Mouse (Mus musculus): ENCODE data around the gene Ak5. TPM values are rescaled to one million over a fixed set of nuclear protein-coding genes. Genes with fewer than 3 reads are reported as not detected.

The Ak5 gene
- polyA plus RNA-seq, 1 experiment: not detected

DNA sequence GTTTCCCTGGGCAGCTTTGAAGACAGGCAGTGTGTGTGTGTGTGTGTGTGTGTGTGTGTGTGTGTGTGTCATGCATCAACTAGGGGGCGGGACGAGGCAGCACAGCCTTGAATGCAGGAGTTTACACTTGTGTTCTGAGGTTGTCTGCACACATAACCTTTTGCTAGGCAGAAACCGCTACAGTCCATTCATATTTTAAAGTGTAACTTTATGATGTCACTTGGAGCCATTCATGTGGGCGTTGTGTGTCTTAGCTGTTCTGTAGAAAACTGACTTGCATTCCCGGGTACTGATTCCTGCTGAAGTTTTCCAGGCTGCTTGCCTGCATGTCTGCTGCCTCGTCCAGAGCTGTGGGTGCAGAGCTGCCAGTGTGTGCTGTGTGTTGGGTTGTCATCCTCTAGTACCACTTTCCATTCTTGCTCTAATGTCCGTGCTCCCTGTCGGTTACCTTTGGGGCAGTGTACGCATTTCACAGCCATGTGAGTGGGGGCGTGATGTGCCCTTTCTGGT, 206.1 kb downstream of the Ak5 start:
- TF ChIP-seq GATA1 (IDR thresholded peaks at IDR 0.05; ENCODE audit: low read length): no peak

DNA sequence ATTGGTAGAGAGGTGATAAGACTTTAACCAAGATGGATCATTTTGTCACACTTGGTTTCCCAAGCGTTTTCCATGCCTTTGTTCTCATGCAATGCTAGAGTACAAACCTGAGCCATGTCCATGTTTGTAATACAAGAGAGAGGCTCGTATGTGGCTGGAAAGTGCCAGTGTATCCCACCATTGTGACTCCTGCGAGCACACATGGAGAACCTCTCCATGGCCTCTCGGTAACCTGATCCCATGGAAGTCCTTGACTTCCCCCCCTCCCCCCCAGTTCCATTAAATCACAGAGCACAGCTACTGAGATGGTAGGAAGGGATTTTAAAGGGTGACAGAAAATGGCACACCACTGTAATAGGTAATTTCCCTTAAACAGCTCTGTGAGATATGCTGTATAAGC, 207.4 kb downstream of the Ak5 start:
- no peak for TF ChIP-seq GATA1 (IDR thresholded peaks at IDR 0.05; ENCODE audit: low read length)

DNA sequence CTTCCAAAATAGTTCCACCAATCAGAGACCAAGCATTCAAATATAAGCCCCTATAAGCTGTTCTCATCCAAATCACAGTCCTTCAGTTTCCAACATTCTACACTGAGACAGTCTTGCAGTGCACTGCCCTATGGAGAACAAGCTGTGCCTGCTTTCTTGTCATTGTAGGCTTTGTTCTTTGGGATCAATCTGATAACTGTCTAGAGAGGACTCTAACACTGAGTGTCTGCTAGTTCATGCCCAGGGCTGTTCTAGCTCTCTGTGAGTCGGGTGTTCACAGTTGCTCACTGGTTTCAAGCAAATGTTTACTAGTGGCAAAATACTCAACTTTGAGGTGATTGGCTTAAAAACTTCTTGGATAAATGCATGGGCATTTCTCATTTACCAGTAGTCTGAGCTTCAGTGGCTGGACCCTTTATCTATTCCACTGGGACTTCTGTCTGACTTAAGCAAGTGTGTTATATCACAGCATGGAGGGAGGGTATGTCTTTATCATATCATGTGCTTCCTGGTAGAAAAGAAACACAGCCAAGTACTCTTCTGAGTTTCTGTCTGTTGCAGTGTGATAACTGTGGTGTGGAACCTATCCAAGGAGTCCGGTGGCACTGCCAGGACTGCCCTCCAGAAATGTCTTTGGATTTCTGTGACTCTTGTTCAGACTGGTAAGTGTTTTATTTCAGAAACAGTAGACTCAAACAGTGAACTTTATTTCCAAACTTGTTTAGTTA, 210.7 kb downstream of the Ak5 start:
- TF ChIP-seq GATA1 (IDR thresholded peaks at IDR 0.05; ENCODE audit: low read length): no peak

DNA sequence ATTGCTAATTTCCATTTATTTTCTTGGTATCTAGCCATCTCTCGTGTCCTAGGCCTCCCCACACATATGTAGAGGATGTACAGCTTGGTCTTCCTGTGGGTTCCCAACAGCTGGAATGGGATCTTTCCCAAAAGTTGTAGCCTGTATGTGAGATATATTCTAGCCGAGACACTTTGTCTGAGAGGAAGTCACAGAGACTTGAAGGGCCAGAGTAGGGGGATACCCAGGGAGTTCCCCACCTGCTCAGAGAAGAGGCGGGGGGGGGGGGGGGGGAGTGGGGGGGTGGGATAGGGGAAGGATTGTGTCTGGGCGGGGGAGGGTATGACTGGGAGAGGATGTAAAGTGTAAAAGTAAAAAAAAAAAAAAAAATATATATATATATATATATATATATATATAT, 215.0 kb downstream of the Ak5 start:
- no peak for TF ChIP-seq GATA1 (IDR thresholded peaks at IDR 0.05; ENCODE audit: low read length)

DNA sequence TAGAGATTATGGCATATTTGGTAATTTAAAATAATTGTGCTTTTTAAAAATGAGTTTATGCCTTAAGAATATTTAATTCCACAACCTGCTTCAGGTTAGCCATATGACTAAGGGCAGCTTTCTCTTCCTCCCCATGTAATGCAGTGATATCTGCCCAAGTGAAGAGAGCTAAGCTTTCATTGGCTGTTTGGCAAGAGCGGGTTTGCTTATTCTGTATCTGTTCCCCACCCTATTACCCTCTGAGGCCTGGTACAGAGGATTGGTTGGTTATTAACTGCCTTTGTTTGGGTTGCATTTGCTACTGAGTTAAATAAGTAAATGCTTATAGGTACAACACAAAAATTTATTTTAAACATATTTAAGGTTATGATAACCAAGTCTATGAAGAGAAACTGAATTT, 221.2 kb downstream of the Ak5 start:
- no peak for TF ChIP-seq GATA1 (IDR thresholded peaks at IDR 0.05; ENCODE audit: low read length)

DNA sequence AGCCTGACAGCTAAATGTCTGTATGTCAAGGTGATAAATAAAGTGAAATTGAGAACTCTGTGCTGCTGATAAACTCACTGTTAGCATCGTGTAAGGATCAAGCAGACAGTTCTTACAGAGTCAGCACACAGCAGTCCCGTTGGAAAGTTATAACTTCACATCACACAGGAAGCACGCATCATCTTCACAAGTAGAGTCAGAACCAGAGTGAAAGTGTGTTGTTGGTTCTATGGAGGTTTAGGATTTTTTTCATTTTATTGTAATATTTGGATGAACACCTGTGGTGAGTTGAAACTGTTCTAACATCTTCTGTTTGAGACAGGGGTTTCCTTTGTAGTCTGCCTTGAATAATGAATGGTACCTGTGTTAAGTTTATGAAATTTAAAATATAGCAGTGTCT, 224.0 kb downstream of the Ak5 start:
- no peak for TF ChIP-seq GATA1 (IDR thresholded peaks at IDR 0.05; ENCODE audit: low read length)

DNA sequence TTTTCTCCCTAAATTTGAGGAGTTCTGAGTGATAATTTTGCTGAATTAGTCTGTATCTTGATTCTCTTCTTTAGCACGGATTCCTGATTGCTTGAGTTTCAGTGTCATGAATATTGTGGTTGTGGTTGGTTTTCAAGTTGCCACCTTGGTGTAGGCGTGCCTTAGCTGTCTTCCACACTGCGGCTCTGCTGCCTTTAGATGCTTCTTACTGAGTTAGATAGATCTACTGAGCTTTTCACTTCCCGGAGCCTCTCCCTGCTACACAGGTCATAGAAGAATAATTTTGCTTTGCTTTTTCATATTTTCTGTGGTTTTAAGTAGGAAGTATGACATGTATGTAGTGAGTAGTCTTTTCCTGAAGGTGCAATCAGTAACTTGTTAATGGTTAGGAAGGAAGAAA, 225.4 kb downstream of the Ak5 start:
- TF ChIP-seq GATA1 (IDR thresholded peaks at IDR 0.05; ENCODE audit: low read length): no peak

DNA sequence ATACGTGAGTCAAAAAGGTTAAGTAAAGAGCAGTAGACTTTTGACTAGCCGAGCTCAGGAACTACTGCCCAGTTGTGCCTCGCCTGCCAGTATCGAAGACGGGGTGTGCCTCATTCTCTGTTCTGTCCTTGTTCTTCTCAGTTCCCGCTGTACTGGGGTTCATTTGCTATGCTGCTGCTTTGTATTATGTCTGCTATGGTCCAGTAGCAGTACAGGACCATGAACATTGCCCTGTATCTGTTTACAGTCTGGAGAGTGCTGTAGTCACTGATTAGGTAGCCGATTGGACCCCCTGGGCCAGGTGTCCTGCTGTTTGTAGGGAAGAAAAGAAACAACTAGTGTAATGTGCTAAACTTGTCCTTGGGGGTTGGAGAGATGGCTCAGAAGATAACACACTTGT, 230.1 kb downstream of the Ak5 start:
- no peak for TF ChIP-seq GATA1 (IDR thresholded peaks at IDR 0.05; ENCODE audit: low read length)

DNA sequence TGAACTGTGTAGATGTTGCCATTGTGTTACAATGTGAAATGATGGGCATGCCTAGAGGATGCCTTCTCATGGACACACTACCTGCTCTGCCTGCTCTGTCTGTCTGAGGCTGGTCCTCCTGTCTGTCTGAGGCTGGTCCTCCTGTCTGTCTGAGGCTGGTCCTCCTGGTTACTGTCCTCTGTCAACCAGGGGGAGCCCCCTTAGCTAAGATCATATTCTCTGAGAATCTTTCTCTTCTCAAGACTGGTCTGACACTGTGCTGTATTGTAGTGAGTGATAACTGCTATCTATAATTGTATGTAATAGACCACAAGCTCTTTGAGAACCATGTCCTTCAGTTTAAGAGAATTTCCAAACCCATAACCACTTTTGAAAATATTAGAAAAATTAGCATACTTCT, 232.6 kb downstream of the Ak5 start:
- no peak for TF ChIP-seq GATA1 (IDR thresholded peaks at IDR 0.05; ENCODE audit: low read length)

DNA sequence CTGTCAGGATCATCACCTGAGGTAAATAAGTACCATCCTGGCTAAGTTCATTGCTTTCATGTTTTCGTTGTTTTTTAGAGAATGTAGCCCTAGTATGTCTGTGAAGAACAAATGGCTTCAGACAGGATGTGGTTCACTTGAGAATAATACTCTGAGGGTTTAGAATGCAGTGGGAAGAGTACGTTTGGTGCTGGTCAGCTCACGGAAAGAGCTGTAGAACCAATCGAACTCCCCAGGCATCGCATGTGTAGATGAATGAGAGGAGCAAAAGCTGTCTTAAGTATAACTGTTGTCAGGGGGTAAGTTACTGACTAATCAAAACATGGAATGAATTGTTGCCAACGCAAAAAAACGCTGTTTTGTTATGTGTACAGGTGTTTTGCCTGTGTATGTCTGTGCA, 235.5 kb downstream of the Ak5 start:
- TF ChIP-seq GATA1 (IDR thresholded peaks at IDR 0.05; ENCODE audit: low read length): no peak

DNA sequence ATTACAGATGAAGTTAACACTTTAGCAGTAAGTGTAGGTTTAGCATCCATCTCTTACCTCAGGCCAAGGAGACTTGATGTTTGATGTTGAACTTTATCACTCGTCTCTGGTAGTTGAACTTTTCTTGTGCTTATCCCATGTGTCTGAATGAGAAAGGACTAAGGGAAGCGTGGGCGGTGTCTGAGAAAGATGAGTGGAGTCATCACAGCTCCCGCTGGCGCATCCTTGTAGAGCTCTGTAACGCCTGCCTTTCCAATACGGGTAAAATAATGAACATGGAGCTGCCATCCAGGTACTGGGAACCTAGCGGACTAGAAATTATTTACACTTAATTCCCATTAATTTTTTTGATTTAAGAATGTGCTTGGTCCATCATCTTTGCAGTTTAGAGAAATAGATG, 239.2 kb downstream of the Ak5 start:
- TF ChIP-seq GATA1 (IDR thresholded peaks at IDR 0.05; ENCODE audit: low read length): no peak

Other genes with a start within 250 kb of the Ak5 start
- 4.4 and 6.6 TPM in 2 replicates for gene Pigk, start 45.7 kb upstream of the Ak5 start, polyA plus RNA-seq (2012)

All from G1E-ER4 (cell line).